Mouse (Mus musculus) myocyte (in vitro differentiated cells): ENCODE measurements around the gene Neurod1. TPM values are rescaled to one million over a fixed set of nuclear protein-coding genes. Genes with fewer than 3 reads are reported as not detected.

Experiments
- H3K27me3 ChIP-seq: one replicate; pipeline ENCODE4 v1.6.1; 2011; ENCODE audit not compliant: control insufficient read depth, insufficient read depth, insufficient read length
- H3K36me3 ChIP-seq: one replicate; pipeline ENCODE4 v1.6.1; 2011; ENCODE audit not compliant: control insufficient read depth, insufficient read depth
- H3K4me2 ChIP-seq: one replicate; pipeline ENCODE4 v1.6.1; 2011; ENCODE audit warnings: low read depth, control low read depth
- H3K4me3 ChIP-seq: one replicate; pipeline ENCODE4 v1.5.1; 2011; ENCODE audit warnings: mild to moderate bottlenecking, control low read depth, moderate library complexity
- H3K79me2 ChIP-seq: one replicate; pipeline ENCODE4 v1.6.1; 2011; ENCODE audit not compliant: control insufficient read depth, insufficient read depth
- H3ac ChIP-seq: one replicate; pipeline ENCODE4 v1.6.1; 2011; ENCODE audit not compliant: control insufficient read depth, insufficient read length
- CEBPB ChIP-seq: IDR thresholded peaks from 2 replicates; pipeline ENCODE4 v1.6.1; 2011; ENCODE audit warnings: mild to moderate bottlenecking, moderate library complexity; ENCODE audit not compliant: poor library complexity, insufficient read depth, severe bottlenecking
- E2F4 ChIP-seq: IDR thresholded peaks from one replicate; pipeline ENCODE4 v1.6.1; 2011; ENCODE audit warnings: mild to moderate bottlenecking, control low read depth, moderate library complexity; ENCODE audit not compliant: insufficient read depth
- MAX ChIP-seq: IDR thresholded peaks from one replicate; pipeline ENCODE4 v1.6.1; 2011; ENCODE audit warnings: low read depth, mild to moderate bottlenecking, control low read depth
- MYOD1 ChIP-seq, 3 experiments: IDR thresholded peaks; one replicate each; pipeline ENCODE4 v1.6.1; 2011; ENCODE audit warnings: control low read depth in 2 of 3, low read depth in 2 of 3, mild to moderate bottlenecking in 2 of 3, moderate library complexity in 1 of 3; ENCODE audit not compliant: insufficient read length in 2 of 3, control insufficient read depth in 1 of 3
- MYOG ChIP-seq, 3 experiments: IDR thresholded peaks; one replicate each; pipeline ENCODE4 v1.6.1; 2011; ENCODE audit warnings: control low read depth in 2 of 3, low read depth in 2 of 3, mild to moderate bottlenecking in 2 of 3; ENCODE audit not compliant: insufficient read length in 2 of 3, control insufficient read depth in 1 of 3, insufficient read depth in 1 of 3
- POLR2A ChIP-seq: IDR thresholded peaks from one replicate; pipeline ENCODE4 v1.6.1; 2011; ENCODE audit warnings: low read depth, mild to moderate bottlenecking, control low read depth, moderate library complexity; ENCODE audit not compliant: insufficient read length
- POLR2AphosphoS2 ChIP-seq: IDR thresholded peaks from one replicate; pipeline ENCODE4 v1.6.1; 2011; ENCODE audit warnings: low read depth, control low read depth; ENCODE audit not compliant: insufficient read length
- REST ChIP-seq: IDR thresholded peaks from one replicate; pipeline ENCODE4 v1.6.1; 2011; ENCODE audit warnings: mild to moderate bottlenecking, control low read depth, moderate library complexity; ENCODE audit not compliant: insufficient read depth, insufficient read length
- SRF ChIP-seq: IDR thresholded peaks from one replicate; pipeline ENCODE4 v1.6.1; 2011; ENCODE audit warnings: low read depth; ENCODE audit not compliant: control insufficient read depth, insufficient read length
- TCF12 ChIP-seq: IDR thresholded peaks from one replicate; pipeline ENCODE4 v1.6.1; 2011; ENCODE audit warnings: mild to moderate bottlenecking, control low read depth; ENCODE audit not compliant: poor library complexity, insufficient read depth, severe bottlenecking
- TCF3 ChIP-seq: IDR thresholded peaks from one replicate; pipeline ENCODE4 v1.6.1; 2011; ENCODE audit warnings: low read depth, control low read depth; ENCODE audit not compliant: insufficient read length
- USF1 ChIP-seq: IDR thresholded peaks from one replicate; pipeline ENCODE4 v1.6.1; 2011; ENCODE audit warnings: low read depth, mild to moderate bottlenecking, control low read depth, moderate library complexity
- polyA plus RNA-seq: library from polyadenylated mRNA; unstranded; fragments of >200 nt; fragmentation: generic; extraction: Trizol; gene quantifications from one replicate; pipeline ENCODE4 v1.2.1, GENCODE M21; 2012; ENCODE audit warnings: missing spikeins

Gene Neurod1
- polyA plus RNA-seq, 1 experiment = not detected

DNA sequence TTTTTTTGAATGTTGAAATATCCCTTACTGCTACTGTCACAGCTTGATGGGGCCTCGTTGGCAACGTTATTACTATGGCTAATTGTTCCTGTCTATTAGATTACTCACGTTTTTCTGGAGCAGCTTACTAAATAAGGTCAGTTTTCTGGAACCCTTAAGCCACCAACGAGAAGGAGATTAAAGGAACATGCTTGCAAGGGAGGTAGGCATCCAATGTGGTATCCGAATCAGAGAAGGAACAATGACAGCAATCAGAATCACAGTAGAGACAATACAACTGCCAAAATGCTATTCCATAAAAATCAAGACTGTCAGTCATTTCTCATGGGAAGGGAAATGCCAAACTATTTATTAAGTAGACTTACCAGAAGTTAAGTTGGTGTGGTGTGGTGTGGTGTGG, 5.1 kb downstream of the Neurod1 start:
- Histone ChIP-seq H3K4me2 (no peak overlapping the region), H3K4me3 (no peak overlapping the region), H3ac (no peak overlapping the region), H3K36me3 (no peaks in the 10 kb centered on the region), H3K27me3 (peaks cover 21% of the 10 kb centered on the region), H3K79me2 (no peaks in the 10 kb centered on the region)
- TF ChIP-seq E2F4 = no peak
- no peak for TF ChIP-seq POLR2A
- TF ChIP-seq MYOG (IDR thresholded peaks at IDR 0.05; ENCODE audit: control insufficient read depth in 1 of 3, insufficient read depth in 1 of 3, insufficient read length in 2 of 3, low read depth in 2 of 3) = no peak
- no peak for TF ChIP-seq MAX
- no peak for TF ChIP-seq TCF12
- TF ChIP-seq SRF = no peak
- TF ChIP-seq TCF3 = no peak
- no peak for TF ChIP-seq USF1
- TF ChIP-seq CEBPB = no peak
- no peak for TF ChIP-seq POLR2AphosphoS2
- TF ChIP-seq REST = no peak
- TF ChIP-seq MYOD1 (IDR thresholded peaks at IDR 0.05; ENCODE audit: control insufficient read depth in 1 of 3, insufficient read length in 2 of 3, low read depth in 2 of 3) = no peak

DNA sequence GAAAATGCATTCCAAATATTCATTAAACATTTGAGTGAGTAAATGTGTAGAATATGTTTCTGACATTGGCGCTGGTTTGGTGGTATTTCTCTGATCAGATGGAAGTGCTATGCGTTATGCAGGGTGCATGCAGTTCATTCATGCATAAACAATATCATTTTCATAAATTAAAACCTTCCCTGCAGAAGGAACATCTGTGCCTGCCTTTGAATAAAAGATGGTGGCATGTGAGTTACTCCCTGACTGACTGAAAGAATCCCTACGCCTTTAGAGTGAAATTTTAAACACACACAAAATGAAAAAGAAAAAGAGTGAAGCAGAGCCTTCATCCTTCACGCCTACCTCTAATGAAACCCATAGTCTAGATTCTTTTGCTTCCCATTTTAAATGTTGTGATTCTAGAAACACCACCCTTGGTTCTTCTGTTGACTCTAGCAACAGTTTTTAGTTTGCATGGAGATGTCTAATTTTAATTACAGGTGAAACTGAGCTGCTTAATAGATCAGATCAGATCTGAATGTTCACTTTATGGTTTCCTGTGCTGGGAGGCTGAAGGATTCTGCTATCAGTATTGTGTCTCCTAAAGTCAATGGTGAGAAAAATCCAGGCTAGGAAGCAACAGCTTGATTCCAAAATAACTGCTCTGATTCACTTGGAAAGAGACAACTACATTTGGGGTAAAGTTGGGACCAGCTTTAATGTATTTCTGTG, 5.7 kb downstream of the Neurod1 start:
- Histone ChIP-seq H3K79me2 (no peaks in the 10 kb centered on the region), H3K36me3 (no peaks in the 10 kb centered on the region), H3K4me2 (no peak overlapping the region), H3K4me3 (no peak overlapping the region), H3K27me3 (peaks cover 18% of the 10 kb centered on the region), H3ac (no peak overlapping the region)
- no peak for TF ChIP-seq REST
- TF ChIP-seq USF1 = no peak
- TF ChIP-seq E2F4 = no peak
- TF ChIP-seq TCF12 = no peak
- TF ChIP-seq MYOG (IDR thresholded peaks at IDR 0.05; ENCODE audit: control insufficient read depth in 1 of 3, insufficient read depth in 1 of 3, insufficient read length in 2 of 3, low read depth in 2 of 3) = no peak
- TF ChIP-seq MAX = no peak
- no peak for TF ChIP-seq TCF3
- TF ChIP-seq CEBPB = no peak
- TF ChIP-seq POLR2AphosphoS2 = no peak
- TF ChIP-seq POLR2A = no peak
- no peak for TF ChIP-seq MYOD1 (IDR thresholded peaks at IDR 0.05; ENCODE audit: control insufficient read depth in 1 of 3, insufficient read length in 2 of 3, low read depth in 2 of 3)
- TF ChIP-seq SRF = no peak

DNA sequence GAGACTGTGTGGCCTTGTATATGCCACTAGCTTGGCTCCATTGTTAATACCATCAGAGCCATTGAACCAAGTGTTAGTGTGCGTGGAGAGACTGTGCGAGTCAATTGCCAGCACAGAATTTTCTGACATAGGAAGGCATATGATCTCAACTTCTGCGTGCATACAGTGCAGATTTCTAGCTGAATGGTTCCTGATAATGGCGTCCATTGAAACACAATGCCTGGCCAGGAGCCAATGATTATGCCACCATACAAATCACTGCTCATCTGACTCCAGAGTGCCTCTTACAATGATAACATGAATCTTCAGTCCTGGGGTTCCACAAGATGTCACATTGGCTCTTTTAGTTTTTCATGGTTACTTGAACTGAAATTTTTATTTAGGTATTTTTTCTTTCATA, 7.2 kb downstream of the Neurod1 start:
- Histone ChIP-seq H3K36me3 (no peaks in the 10 kb centered on the region), H3K4me2 (no peak overlapping the region)

DNA sequence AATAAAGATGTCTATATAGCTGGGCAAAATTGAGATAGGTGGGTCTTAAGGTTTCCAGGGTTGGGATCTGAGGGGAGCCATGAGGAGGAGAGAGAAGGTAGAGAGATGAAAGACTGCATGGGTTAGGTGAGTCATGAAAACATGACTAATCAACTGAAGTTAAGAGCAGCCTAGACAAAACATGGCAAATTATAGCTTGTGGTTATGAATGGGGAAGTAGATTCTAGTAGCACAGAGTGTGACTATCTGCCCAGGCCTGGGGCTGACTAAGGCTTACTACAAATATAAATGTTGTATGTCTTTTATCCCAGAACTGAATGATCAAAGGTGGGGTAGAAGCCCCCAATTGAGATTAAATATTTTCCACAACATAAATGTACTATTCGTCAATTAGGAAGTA, 9.4 kb downstream of the Neurod1 start:
- Histone ChIP-seq H3ac (no peak overlapping the region), H3K4me2 (no peak overlapping the region), H3K36me3 (no peaks in the 10 kb centered on the region), H3K4me3 (no peak overlapping the region), H3K79me2 (no peaks in the 10 kb centered on the region), H3K27me3 (no peaks in the 10 kb centered on the region)
- TF ChIP-seq SRF = no peak

More for the DNA sequence above, 7.2 kb downstream of the Neurod1 start:
- Histone ChIP-seq H3K27me3 (peaks cover 6% of the 10 kb centered on the region), H3K79me2 (no peaks in the 10 kb centered on the region), H3ac (no peak overlapping the region), H3K4me3 (no peak overlapping the region)
- no peak for TF ChIP-seq POLR2AphosphoS2
- no peak for TF ChIP-seq E2F4
- no peak for TF ChIP-seq TCF3
- TF ChIP-seq USF1 = no peak
- no peak for TF ChIP-seq SRF
- TF ChIP-seq MYOG (IDR thresholded peaks at IDR 0.05; ENCODE audit: control insufficient read depth in 1 of 3, insufficient read depth in 1 of 3, insufficient read length in 2 of 3, low read depth in 2 of 3) = no peak
- TF ChIP-seq CEBPB = no peak
- no peak for TF ChIP-seq MAX
- TF ChIP-seq TCF12 = no peak
- no peak for TF ChIP-seq MYOD1 (IDR thresholded peaks at IDR 0.05; ENCODE audit: control insufficient read depth in 1 of 3, insufficient read length in 2 of 3, low read depth in 2 of 3)
- TF ChIP-seq POLR2A = no peak
- TF ChIP-seq REST = no peak
